Mouse (Mus musculus) olfactory bulb, adult 2 months (tissue): Measurements from ENCODE around the gene Ttc3. TPM values are rescaled to one million over a fixed set of nuclear protein-coding genes. Genes with fewer than 3 reads are reported as not detected.
A peak's percentile ranks its signal among the peaks of the same experiment; 100 is the strongest.

Experiments
- H3K27ac ChIP-seq: fragments of 200-500 bp; 2 replicates; pipeline ENCODE4 v1.5.1; 2012; ENCODE audit warnings: low read depth, low read length; ENCODE audit not compliant: insufficient read depth
- H3K4me1 ChIP-seq: fragments of 200-500 bp; 2 replicates; pipeline ENCODE4 v1.6.1; 2012; ENCODE audit warnings: low read length; ENCODE audit not compliant: control insufficient read depth, insufficient read depth
- H3K4me3 ChIP-seq: fragments of 200-500 bp; 2 replicates; pipeline ENCODE4 v1.5.1; 2012; ENCODE audit warnings: mild to moderate bottlenecking, low read depth, low read length, moderate library complexity; ENCODE audit not compliant: insufficient read depth
- CTCF ChIP-seq: fragments of 200-500 bp; IDR thresholded peaks from 2 replicates; pipeline ENCODE4 v1.5.1; 2012; ENCODE audit warnings: low read depth, mild to moderate bottlenecking, low read length, moderate library complexity; ENCODE audit not compliant: insufficient read depth
- POLR2A ChIP-seq: fragments of 200-500 bp; IDR thresholded peaks from 2 replicates; pipeline ENCODE4 v1.6.1; 2012; ENCODE audit warnings: mild to moderate bottlenecking, low read depth, low read length, moderate library complexity; ENCODE audit not compliant: insufficient read depth
- WGBS: fragments of 180-500 bp; shearing (Covaris S2); methylation state at CpG from one replicate; pipeline ENCODE4 v1.1.7; 2018; 5-methylcytosine and 5-hydroxymethylcytosine counted together
- polyA plus RNA-seq: library from polyadenylated mRNA; stranded (reverse); fragments of >200 nt; gene quantifications from 2 replicates; pipeline ENCODE4 v1.2.4, GENCODE M21; 2012; ENCODE audit warnings: low replicate concordance; ENCODE audit not compliant: missing spikeins, insufficient read depth, insufficient read length

The Ttc3 gene
- polyA plus RNA-seq, 1 experiment: 233 TPM

DNA sequence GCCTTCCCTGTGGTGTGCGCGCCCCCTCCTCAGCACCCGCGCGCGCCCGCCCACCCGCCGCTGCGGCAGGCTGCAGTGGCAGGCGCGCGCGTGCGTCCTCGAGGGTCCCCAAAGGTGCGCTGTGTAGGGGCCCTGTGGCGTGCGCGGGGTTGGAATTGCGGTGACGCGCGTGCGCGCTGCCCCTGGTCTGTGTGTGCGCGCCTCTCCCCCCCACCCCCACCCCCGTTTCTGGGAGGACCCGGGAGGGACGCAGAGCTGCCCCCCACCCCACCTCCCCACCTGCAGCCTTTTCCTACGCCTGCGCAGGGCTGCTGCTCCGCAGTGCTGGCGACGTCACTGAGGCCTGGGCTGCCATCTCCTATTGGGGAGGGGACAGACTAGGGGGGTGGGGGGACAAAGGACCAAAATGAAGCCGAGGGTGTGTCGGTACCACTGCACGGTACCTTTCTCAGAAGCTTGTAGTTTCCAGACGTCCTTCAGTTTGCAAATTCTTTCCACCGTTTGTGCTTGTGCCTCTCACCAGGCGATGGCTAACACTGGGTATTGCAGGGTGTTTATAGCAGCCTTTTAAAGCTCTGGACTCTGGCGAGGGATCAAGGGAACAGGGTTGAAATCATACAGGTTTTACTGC, 998 bp downstream of the Ttc3 start, which contains the start of gene Pigp:
Pigp (minus strand) TSS at position 542 of the 631 bp plus-strand sequence.
- no peaks in the 10 kb centered on the region for H3K4me1 ChIP-seq
- no peak for TF ChIP-seq CTCF
- TF ChIP-seq POLR2A: no peak
- WGBS: 0% methylated on average over 43 of the region's 43 CpGs
- peak within 1 kb of the TSS; percentile 87 for H3K4me3 ChIP-seq
- H3K27ac ChIP-seq: peak within 1 kb of the TSS; percentile 92

DNA sequence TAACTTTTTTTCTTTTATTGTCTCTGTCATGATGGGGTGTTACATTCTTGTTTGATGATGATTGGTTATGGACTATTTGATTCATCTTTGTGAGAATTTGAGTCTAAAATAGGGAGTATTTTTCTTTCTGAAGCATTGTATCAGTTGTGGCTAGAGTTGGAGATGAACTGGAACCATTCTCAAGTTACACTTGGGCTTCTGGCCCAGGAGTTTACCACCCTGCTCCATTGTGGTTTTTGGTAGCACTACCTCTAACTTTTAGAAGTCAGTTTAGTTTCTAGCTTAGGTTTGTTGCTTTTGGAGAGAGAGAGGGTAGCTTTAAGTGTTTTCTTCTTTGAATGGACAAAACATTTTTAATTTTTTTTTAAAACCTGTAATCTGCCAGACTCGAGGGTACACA, 9.0 kb downstream of the Ttc3 start:
- WGBS: 58% methylated on average over 1 of the region's 1 CpGs
- H3K4me1 ChIP-seq: no peaks in the 10 kb centered on the region
- TF ChIP-seq POLR2A: no peak
- no peak for TF ChIP-seq CTCF
- no peak overlapping the region for H3K4me3 ChIP-seq
- H3K27ac ChIP-seq: no peak overlapping the region

DNA sequence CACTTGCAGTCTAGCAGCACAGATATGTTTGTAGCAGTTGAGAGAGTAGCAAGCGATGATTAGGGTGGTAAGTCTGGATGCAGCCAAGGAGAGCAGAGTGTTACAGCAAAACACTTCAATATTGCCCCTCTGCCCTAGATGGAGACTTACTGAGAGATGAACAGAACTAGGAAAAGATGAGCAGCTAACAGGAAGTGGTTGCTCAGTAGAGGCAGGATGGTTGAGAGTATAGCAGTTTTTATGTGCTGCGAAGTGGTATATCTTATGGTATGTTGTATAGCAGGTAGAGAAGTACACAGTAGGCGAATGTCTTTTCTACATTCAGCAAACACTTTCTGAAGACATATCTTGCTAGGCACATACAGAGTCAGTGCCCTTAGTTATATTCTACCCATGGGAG, 12.9 kb downstream of the Ttc3 start:
- 81% methylated on average over 3 of the region's 3 CpGs for WGBS
- H3K4me3 ChIP-seq: no peak overlapping the region
- peaks cover 3% of the 10 kb centered on the region for H3K4me1 ChIP-seq
- no peak overlapping the region for H3K27ac ChIP-seq
- no peak for TF ChIP-seq CTCF
- no peak for TF ChIP-seq POLR2A

DNA sequence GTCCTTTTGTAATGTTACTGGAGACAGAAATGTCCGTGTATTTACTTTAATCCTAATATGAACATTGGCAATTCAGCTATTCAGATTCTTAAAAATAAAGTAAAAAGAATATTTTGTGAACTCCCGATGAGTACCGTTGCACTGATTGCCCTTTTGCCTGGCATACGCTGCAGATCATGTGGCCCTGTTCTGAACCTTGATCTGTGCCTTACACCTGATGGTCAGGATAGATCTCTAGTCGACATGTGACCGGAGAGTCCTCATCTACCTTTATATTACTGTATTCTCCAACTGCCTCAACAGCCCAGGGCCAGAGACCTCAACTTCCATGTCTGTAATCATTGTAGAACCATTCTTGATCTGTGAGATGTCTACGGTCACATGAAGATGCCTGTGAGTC, 17.3 kb downstream of the Ttc3 start:
- Histone ChIP-seq H3K4me3 (no peak overlapping the region), H3K4me1 (peaks cover 7% of the 10 kb centered on the region), H3K27ac (no peak overlapping the region)
- TF ChIP-seq CTCF (no peak), POLR2A (no peak)
- WGBS: 82% methylated on average over 7 of the region's 7 CpGs

DNA sequence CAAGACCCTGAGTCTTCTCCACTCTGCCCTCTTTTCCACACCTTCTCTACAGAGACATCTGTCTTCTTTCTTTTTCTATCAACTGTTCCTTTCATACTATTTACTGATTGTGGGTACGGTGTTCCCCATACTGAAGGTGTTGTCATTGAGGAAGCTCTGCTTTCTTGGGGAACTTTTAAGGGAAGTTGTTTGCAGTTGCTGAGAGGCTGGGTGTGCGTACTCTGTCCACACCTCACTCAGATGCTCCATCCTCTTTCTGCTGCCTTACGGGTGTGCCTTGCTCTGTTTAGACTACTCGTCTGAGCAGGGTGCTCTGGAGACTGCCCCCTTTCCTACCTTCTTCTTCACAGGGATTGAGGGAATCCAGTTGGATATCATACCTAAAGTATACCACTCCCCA, 21.9 kb downstream of the Ttc3 start:
- TF ChIP-seq CTCF: no peak
- TF ChIP-seq POLR2A: no peak
- Histone ChIP-seq H3K27ac (no peak overlapping the region), H3K4me3 (no peak overlapping the region), H3K4me1 (peaks cover 6% of the 10 kb centered on the region)
- 66% methylated on average over 4 of the region's 4 CpGs for WGBS

DNA sequence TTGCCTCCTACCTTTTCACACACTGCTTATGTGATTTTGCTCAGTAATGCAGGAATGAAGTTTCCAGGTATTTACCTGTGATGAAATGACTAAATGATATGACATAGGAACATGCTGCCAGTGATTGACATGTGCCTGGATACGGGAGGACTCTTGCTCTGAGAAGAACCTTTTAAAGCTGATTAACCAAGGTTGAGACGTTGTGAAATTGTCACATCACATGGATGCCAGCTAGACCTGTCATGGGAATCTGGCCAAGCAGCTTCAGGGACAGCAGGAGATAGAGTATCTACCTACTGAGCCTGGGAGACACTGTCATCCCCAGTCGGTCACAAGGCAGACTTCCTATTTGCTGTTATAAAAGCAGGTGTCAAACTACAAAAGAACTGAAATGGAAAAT, 24.6 kb downstream of the Ttc3 start:
- 0 out of 2 replicates have a peak overlapping the region, but pooled peaks have one; percentile 41 for H3K27ac ChIP-seq
- 59% methylated on average over 3 of the region's 3 CpGs for WGBS

DNA sequence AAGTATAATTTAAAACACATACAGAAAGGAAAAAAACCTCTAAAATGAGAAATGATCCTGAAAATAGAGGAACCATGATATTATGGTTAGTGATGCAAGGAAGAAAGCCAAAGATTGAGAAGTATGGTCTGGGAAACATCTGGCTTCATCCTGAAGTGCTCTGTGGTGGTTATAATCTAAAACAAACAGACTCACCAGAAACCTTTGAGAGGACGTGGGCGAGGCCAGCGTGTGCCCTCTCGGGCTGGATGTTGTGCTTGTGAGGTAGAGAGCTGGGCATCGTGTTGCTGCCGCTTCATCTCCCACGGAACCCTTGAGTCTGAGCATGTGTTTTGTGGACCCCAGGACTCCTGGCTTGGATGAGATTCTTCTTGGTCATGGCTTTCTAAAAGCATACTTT, 26.2 kb downstream of the Ttc3 start:
- TF ChIP-seq POLR2A: no peak
- no peak for TF ChIP-seq CTCF
- Histone ChIP-seq H3K27ac (no peak overlapping the region), H3K4me1 (peaks cover 6% of the 10 kb centered on the region), H3K4me3 (no peak overlapping the region)
- WGBS: 69% methylated on average over 7 of the region's 7 CpGs

More for the DNA sequence above, 24.6 kb downstream of the Ttc3 start:
- no peak overlapping the region for H3K4me3 ChIP-seq
- H3K4me1 ChIP-seq: peaks cover 6% of the 10 kb centered on the region
- TF ChIP-seq POLR2A: no peak

DNA sequence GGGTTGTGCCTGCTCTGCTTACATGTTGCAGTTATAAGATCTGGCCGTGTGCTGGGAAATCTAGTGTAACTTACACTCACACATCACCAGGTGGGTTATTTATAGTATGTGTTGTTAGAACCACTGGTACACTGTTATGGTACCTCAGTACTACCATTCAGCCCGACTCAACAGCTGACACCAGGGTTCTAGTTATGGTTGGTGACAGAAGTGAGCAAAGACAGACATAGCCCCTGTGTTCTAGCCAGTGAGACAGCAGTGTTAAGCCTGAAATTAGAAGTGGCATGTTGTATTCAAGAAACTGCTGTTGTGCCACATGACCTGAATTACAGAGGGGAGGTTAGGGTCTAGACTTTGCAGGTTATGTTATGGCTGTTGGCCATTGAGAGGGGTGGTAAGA, 28.7 kb downstream of the Ttc3 start:
- no peak overlapping the region for H3K27ac ChIP-seq
- no peak overlapping the region for H3K4me3 ChIP-seq
- WGBS: 71% methylated on average over 2 of the region's 2 CpGs
- peaks cover 3% of the 10 kb centered on the region; the same call in 1 of the 2 replicates for H3K4me1 ChIP-seq
- TF ChIP-seq POLR2A (no peak), CTCF (no peak)

DNA sequence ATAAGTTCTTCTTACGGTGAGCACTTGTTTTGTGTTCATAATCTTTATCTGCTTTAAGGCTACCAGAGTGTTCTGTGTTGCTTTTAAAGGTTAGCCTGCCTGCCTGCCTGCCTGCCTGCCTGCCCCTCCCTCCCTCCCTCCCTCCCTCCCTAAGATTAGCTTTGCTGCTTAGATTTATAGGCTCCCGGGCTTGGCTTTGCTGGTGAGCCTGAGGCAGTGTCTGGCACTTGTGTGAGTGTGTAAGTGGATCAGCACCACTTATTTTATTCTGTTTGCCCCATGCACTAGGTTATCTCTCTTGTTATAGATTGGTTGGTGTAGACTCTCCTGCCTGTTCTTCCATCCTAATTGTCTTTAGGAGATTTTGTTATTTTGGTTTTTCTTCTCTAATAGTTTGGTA, 31.2 kb downstream of the Ttc3 start:
- Histone ChIP-seq H3K27ac (no peak overlapping the region), H3K4me3 (no peak overlapping the region), H3K4me1 (peaks cover 2% of the 10 kb centered on the region; the same call in 1 of the 2 replicates)
- TF ChIP-seq CTCF (no peak), POLR2A (no peak)
- WGBS: 12% methylated on average over 2 of the region's 2 CpGs

DNA sequence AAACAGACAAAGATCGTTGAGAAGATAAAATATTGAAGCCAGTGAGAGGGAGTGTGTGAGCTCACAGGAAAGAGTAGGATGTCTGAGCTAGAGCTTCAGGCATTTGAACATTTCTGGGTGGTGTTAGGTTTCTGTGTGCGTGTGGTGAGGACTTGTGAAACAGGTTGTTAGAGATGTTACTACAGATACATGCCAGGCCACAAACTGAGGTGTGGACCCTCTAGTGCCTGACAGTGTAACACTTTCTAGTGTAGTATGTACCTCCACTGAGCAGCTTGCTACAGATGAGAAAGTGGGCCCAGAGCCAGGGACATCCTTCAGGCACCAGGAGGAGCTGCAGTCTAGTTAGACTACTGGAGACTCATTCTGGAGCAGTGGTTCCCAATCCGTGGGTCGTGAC, 31.8 kb downstream of the Ttc3 start:
- no peak for TF ChIP-seq CTCF
- no peak for TF ChIP-seq POLR2A
- Histone ChIP-seq H3K4me3 (no peak overlapping the region), H3K27ac (no peak overlapping the region), H3K4me1 (no peaks in the 10 kb centered on the region)
- 62% methylated on average over 4 of the region's 4 CpGs for WGBS

DNA sequence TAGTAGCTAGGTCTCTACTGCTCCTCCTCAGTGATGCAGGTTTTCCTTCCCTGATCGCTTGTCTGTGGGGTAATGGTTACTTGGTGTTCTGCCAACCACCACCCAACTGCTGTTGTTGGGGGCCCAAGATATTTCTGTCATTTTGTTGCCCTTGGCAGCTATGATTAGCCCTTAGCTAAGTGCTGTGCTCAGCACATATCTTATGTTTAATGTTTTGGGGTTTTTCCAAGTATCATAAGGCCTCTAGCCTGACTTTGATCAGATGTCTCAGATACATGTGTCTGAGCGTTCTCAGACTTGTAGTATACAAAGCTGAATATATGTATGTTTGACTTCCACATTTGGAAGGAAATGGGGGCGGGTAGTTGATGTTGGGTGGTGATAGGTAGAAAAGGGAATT, 40.9 kb downstream of the Ttc3 start:
- Histone ChIP-seq H3K4me1 (peaks cover 5% of the 10 kb centered on the region), H3K4me3 (no peak overlapping the region), H3K27ac (no peak overlapping the region)
- WGBS: 62% methylated on average over 3 of the region's 3 CpGs
- TF ChIP-seq POLR2A (no peak), CTCF (no peak)
